Mouse (Mus musculus) heart, adult 2 months (tissue): ENCODE data around the gene Ssbp4. TPM values are rescaled to one million over a fixed set of nuclear protein-coding genes. Genes with fewer than 3 reads are reported as not detected.

Experiments used
- DNase-seq, 2 experiments: peaks; one replicate each; pipeline ENCODE4 v3.0.0; 2021
- H3K27ac ChIP-seq: fragments of 200-600 bp; 2 replicates; pipeline ENCODE4 v1.8.1; 2022
- H3K27me3 ChIP-seq: fragments of 200-500 bp; 2 replicates; pipeline ENCODE4 v1.6.1; 2012; ENCODE audit warnings: mild to moderate bottlenecking, low read length, inconsistent platforms, mixed read lengths; ENCODE audit not compliant: control insufficient read depth, insufficient read depth
- H3K36me3 ChIP-seq: fragments of 200-500 bp; 2 replicates; pipeline ENCODE4 v1.6.1; 2012; ENCODE audit warnings: low read length, inconsistent platforms; ENCODE audit not compliant: control insufficient read depth, insufficient read depth
- H3K4me1 ChIP-seq: fragments of 200-500 bp; 2 replicates; pipeline ENCODE4 v1.6.1; 2011; ENCODE audit warnings: low read length; ENCODE audit not compliant: control insufficient read depth, insufficient read depth
- H3K4me3 ChIP-seq: fragments of 200-600 bp; 2 replicates; pipeline ENCODE4 v1.8.1; 2022
- H3K79me2 ChIP-seq: fragments of 200-500 bp; replicated peaks from 2 replicates; pipeline ENCODE4 v1.6.1; 2012; ENCODE audit warnings: mild to moderate bottlenecking, inconsistent platforms, low read length, moderate library complexity, mixed read lengths; ENCODE audit not compliant: control insufficient read depth, insufficient read depth
- H3K9ac ChIP-seq: fragments of 200-500 bp; 2 replicates; pipeline ENCODE4 v1.6.1; 2012; ENCODE audit warnings: low read depth, mild to moderate bottlenecking, control low read depth, inconsistent platforms, low read length, mixed read lengths
- CTCF ChIP-seq: fragments of 200-600 bp; IDR thresholded peaks from 2 replicates; pipeline ENCODE4 v1.8.1; 2022; ENCODE audit warnings: antibody characterized with exemption, mild to moderate bottlenecking, moderate library complexity
- EP300 ChIP-seq: fragments of 200-500 bp; IDR thresholded peaks from 2 replicates; pipeline ENCODE4 v1.6.1; 2011; ENCODE audit warnings: low read depth, low read length, control low read depth; ENCODE audit not compliant: insufficient read depth
- POLR2A ChIP-seq: fragments of 200-500 bp; IDR thresholded peaks from 2 replicates; pipeline ENCODE4 v1.6.1; 2011; ENCODE audit warnings: mild to moderate bottlenecking, low read depth, low read length, control low read depth; ENCODE audit not compliant: insufficient read depth
- WGBS: fragments of 180-500 bp; shearing (Covaris S2); methylation state at CpG from one replicate; pipeline ENCODE4 v1.1.7; 2018; 5-methylcytosine and 5-hydroxymethylcytosine counted together
- intact Hi-C: fragments of 180-260 bp; cut with DNase I; formaldehyde crosslinking; loops from one replicate; pipeline ENCODE4 v1.15.1; 2025
- polyA plus RNA-seq: library from polyadenylated mRNA; depleted of rRNA; stranded (reverse); fragments of >200 nt; gene quantifications from 2 replicates; pipeline ENCODE4 v1.2.3, GENCODE M21; 2012
- total RNA-seq, 2 experiments: library from RNA; stranded (reverse); gene quantifications; 2 replicates each; pipeline ENCODE4 v1.2.3; 2021

Ssbp4 gene
- total and polyA plus RNA-seq, 3 experiments = 34.6 to 72.8 (median 35.8) TPM

GRCm38 (mm10) chr8:70630532-70631381, 22.1 kb upstream of the Ssbp4 start:
- Histone ChIP-seq H3K4me3 (no peak overlapping the region; the same call in 1 of the 2 replicates), H3K27me3 (no peaks in the 10 kb centered on the region), H3K27ac (peak overlapping the region; percentile 83), H3K36me3 (no peaks in the 10 kb centered on the region), H3K79me2 (no peaks in the 10 kb centered on the region), H3K9ac (no peak overlapping the region), H3K4me1 (peaks cover 14% of the 10 kb centered on the region)
- DNase-seq = peak; percentile 71 to 75
- WGBS = 16% methylated on average over 22 of the region's 22 CpGs
- intact Hi-C loops = no loop called here
- TF ChIP-seq EP300 = no peak
- TF ChIP-seq CTCF = no peak
- TF ChIP-seq POLR2A = no peak

- peaks cover 11% of the 10 kb centered on the region for H3K4me1 ChIP-seq
- no peaks in the 10 kb centered on the region for H3K79me2 ChIP-seq
- H3K4me3 ChIP-seq = peak overlapping the region; percentile 76
- DNase-seq = peak; percentile 92 to 95
- H3K27ac ChIP-seq = peak overlapping the region; percentile 83
- WGBS = 2% methylated on average over 60 of the region's 60 CpGs
- TF ChIP-seq POLR2A (peak; percentile 35), EP300 (peak; percentile 90; the same call in 1 of the 2 replicates), CTCF (peak; percentile 99)
- H3K9ac ChIP-seq = peak overlapping the region; percentile 71
- no peaks in the 10 kb centered on the region for H3K27me3 ChIP-seq
- no peaks in the 10 kb centered on the region for H3K36me3 ChIP-seq
- intact Hi-C loops = loop anchor here (1.0 to 2.0 kb wide), 3 partner anchors 17 to 71 kb away; no protein-coding TSS in a partner anchor
These were observed 21.2 kb upstream of the Ssbp4 start for GRCm38 (mm10) chr8:70629574-70630531.

- Histone ChIP-seq H3K4me1 (peaks cover 6% of the 10 kb centered on the region), H3K27ac (no peak overlapping the region; the same call in 1 of the 2 replicates), H3K4me3 (peak overlapping the region; percentile 76), H3K9ac (no peak overlapping the region), H3K79me2 (no peaks in the 10 kb centered on the region), H3K36me3 (no peaks in the 10 kb centered on the region), H3K27me3 (no peaks in the 10 kb centered on the region)
- intact Hi-C loops = loop anchor here (1.0 to 2.0 kb wide), 3 partner anchors 16 to 72 kb away; no protein-coding TSS in a partner anchor
- 65% methylated on average over 7 of the region's 7 CpGs for WGBS
- TF ChIP-seq POLR2A = no peak
- TF ChIP-seq CTCF = no peak
- no peak for TF ChIP-seq EP300
- DNase-seq = no peak
These were observed 20.4 kb upstream of the Ssbp4 start for GRCm38 (mm10) chr8:70628986-70629490.

- Histone ChIP-seq H3K27me3 (no peaks in the 10 kb centered on the region), H3K9ac (no peak overlapping the region), H3K4me3 (no peak overlapping the region), H3K79me2 (no peaks in the 10 kb centered on the region), H3K4me1 (peaks cover 4% of the 10 kb centered on the region; the same call in 1 of the 2 replicates), H3K36me3 (no peaks in the 10 kb centered on the region), H3K27ac (no peak overlapping the region)
- WGBS = 70% methylated on average over 5 of the region's 5 CpGs
- intact Hi-C loops = no loop called here
- no peak for TF ChIP-seq EP300
- TF ChIP-seq CTCF = no peak
- no peak for TF ChIP-seq POLR2A
- DNase-seq = no peak
These were observed 18.4 kb upstream of the Ssbp4 start for GRCm38 (mm10) chr8:70627041-70627440.

GRCm38 (mm10) chr8:70625104-70625503, 16.4 kb upstream of the Ssbp4 start:
- no peaks in the 10 kb centered on the region for H3K79me2 ChIP-seq
- no peak overlapping the region for H3K27ac ChIP-seq
- H3K27me3 ChIP-seq = no peaks in the 10 kb centered on the region
- 5% methylated on average over 5 of the region's 5 CpGs for WGBS
- no peaks in the 10 kb centered on the region for H3K36me3 ChIP-seq
- intact Hi-C loops = no loop called here
- H3K4me3 ChIP-seq = no peak overlapping the region
- DNase-seq = peak; percentile 58 to 70
- TF ChIP-seq CTCF (peak; percentile 79), EP300 (0 out of 2 replicates have a peak, but pooled peaks have one; percentile 30), POLR2A (no peak)
- H3K4me1 ChIP-seq = peaks cover 1% of the 10 kb centered on the region; the same call in 1 of the 2 replicates
- H3K9ac ChIP-seq = no peak overlapping the region
